Mouse (Mus musculus): ENCODE results near the gene Stpg4. TPM values are rescaled to one million over a fixed set of nuclear protein-coding genes. Genes with fewer than 3 reads are reported as not detected.
A peak's percentile ranks its signal among the peaks of the same experiment; 100 is the strongest.

The Stpg4 gene
- polyA plus RNA-seq, 1 experiment from 2014 or later = 0.27 TPM

DNA sequence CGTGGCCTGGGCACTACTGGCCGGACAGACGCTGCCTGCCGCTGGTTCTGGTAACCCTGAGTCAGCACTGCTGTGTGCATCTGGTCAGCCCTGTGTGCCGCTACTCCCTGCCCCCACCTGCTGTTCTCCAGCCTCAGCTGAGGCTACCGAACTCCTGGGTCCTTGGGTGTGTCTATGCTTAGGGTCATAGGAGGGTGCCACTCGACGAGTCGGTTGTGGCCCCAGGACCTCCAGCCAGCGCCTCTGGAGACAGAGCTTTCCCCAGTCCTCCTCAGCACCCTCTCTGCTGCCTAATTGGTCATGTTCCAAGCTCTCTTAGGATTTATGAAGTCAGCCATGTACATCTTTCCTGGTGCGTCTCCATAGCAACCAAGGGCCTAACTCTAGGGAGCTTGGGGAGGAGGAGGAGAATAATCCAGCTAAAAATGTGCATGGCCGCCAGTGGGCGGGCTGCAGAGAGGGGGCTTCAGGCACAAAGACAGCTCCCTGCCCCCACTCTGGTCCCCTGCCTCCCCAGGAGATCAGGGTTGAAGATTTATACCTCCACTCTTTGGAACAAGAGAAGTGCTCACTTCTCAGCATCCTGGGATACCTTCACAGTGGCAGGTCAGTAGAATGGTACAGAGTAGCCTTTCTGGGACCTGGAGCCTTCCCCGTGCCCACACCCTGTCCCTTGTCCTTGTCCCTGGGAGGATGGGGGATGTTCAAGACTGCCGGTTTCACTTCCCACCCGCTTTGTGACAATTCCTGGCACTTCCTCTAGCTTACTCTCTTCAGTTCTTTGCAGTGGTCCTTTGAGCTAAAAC is 49.0 kb downstream of the Stpg4 start:
- ATAC-seq (ENCODE audit: extremely low read depth, insufficient number of reproducible peaks, low FRiP score, low TSS enrichment) = no peak
- Histone ChIP-seq H3K4me3 (no peak overlapping the region), H3K9me3 (no peaks in the 10 kb centered on the region), H3K36me3 (no peaks in the 10 kb centered on the region), H3K4me2 (no peak overlapping the region), H3K27me3 (replicated peaks) (no peaks in the 10 kb centered on the region), H3K27ac (replicated peaks) (peak overlapping the region; percentile 85; the same call in 1 of the 2 replicates), H3K9ac (0 out of 2 replicates have a peak overlapping the region, but pooled peaks have one; percentile 37), H3K4me1 (peaks cover 51% of the 10 kb centered on the region)
- 70% methylated on average over 16 of the region's 16 CpGs for whole genome bisulfite sequencing

DNA sequence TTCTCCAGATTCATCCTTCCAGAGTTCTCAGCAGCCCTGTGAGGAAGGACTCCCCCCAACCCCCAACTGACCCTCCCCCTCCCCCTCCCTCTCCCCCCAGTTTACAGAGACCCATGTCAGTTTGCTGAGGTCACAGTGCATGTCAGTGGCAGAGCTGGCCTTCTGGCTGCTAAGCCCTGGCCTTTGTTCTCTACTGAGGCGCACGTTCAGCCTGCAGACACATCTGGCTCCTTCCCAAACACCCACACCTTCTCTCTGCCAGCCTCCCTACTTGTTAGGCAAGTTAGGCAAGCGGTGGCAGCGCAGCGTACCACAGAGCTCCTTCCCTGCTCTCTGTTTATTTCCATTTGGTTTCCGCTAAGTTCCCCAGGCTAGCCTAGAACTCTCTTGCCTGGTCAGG is 50.0 kb downstream of the Stpg4 start:
- Histone ChIP-seq H3K4me2 (no peak overlapping the region), H3K27me3 (replicated peaks) (no peaks in the 10 kb centered on the region), H3K9me3 (no peaks in the 10 kb centered on the region), H3K9ac (no peak overlapping the region), H3K36me3 (no peaks in the 10 kb centered on the region), H3K4me1 (peaks cover 51% of the 10 kb centered on the region), H3K27ac (replicated peaks) (peak overlapping the region; percentile 85), H3K4me3 (no peak overlapping the region)
- no peak for ATAC-seq (ENCODE audit: extremely low read depth, insufficient number of reproducible peaks, low FRiP score, low TSS enrichment)
- WGBS = 70% methylated on average over 6 of the region's 6 CpGs

DNA sequence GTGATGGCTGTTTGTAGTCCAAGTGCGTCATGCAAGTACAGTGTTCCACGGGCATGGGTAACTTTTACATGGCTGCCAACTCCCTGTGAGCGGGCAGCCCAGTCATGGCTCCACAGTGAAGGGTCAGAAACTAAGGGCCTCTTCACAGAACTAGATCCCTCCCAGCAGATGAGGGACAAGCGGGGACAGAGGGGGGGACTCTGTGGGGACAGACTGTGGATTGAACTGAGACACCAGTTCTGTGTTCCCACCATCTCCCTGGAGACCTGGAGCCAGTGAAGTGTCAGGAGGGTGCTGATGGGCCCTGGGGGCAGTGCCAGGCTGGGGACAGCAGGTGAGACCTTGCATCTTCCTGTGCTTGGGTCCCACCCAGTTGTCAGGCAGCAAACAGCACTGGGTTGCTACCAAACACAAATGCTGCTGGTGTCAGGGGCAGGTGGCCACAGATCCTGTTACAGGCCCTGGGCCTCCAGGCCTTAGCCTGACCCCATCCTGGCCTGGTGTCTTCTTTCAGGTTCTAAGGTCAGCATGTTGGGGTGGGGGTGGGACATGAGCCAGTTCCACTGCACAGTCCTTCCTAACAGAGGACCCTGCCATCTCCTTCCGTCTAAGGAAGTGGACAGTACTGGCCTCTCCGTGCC is 50.6 kb downstream of the Stpg4 start:
- Histone ChIP-seq H3K36me3 (no peaks in the 10 kb centered on the region), H3K9ac (peak overlapping the region; percentile 56; the same call in 1 of the 2 replicates), H3K4me1 (peaks cover 51% of the 10 kb centered on the region), H3K4me2 (no peak overlapping the region), H3K27me3 (replicated peaks) (no peaks in the 10 kb centered on the region), H3K27ac (replicated peaks) (peak overlapping the region; percentile 85), H3K4me3 (no peak overlapping the region), H3K9me3 (no peaks in the 10 kb centered on the region)
- ATAC-seq (ENCODE audit: extremely low read depth, insufficient number of reproducible peaks, low FRiP score, low TSS enrichment) = no peak
- WGBS = 79% methylated on average over 6 of the region's 6 CpGs

DNA sequence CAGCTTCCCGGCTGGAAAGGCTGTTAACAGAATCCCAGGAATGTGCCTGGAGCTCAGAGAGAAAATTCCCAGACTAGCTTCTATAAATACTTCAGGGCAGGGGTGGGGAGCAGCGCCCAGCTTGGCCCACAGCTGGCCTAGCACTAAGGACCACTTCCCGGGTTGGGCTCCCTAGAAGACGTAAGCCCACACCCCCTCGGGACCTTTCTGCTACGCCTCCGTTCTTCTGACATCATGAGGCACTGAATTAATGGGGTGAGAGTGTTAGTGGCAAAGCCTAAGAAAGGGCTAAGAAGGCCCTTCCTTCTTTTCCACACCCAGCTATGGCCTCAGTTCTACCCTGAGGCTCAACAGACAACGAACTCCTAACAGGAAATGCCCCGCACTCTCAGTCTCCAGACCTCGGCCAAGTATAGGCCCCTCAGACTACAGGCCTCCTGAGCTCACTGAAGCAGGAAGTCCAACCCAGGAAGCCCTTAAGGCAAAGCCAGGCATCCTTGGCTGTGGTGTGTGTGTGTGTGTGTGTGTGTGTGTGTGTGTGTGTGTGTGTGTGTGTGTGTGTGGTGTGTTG is 51.5 kb downstream of the Stpg4 start:
- Histone ChIP-seq H3K27me3 (replicated peaks) (no peaks in the 10 kb centered on the region), H3K36me3 (no peaks in the 10 kb centered on the region), H3K4me2 (no peak overlapping the region), H3K9me3 (no peaks in the 10 kb centered on the region), H3K4me3 (no peak overlapping the region), H3K4me1 (peaks cover 51% of the 10 kb centered on the region), H3K27ac (replicated peaks) (peak overlapping the region; percentile 85), H3K9ac (peak overlapping the region; percentile 56)
- WGBS = 16% methylated on average over 10 of the region's 10 CpGs
- ATAC-seq (ENCODE audit: extremely low read depth, insufficient number of reproducible peaks, low FRiP score, low TSS enrichment) = no peak

DNA sequence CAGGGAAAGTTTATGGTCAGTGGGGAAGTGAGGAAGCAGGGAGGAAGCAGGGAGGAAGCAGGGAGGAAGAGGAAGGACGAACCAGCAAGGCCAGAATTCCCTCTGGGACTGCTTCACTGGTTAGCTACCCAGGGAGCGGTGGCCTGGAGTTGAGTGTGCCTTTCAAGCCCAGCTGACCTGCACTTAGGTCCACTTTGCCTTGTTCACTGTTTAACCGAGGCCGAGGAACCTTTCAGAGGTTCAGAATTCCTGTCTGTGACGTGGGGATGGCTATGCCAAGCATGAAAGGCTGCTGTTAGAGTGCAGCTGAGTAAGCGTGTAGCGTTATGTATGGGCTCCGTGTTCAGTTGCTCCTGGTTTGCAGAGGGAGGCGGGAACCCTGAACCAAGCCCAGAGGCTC is 54.2 kb downstream of the Stpg4 start:
- 86% methylated on average over 9 of the region's 9 CpGs for WGBS
- ATAC-seq (ENCODE audit: extremely low read depth, insufficient number of reproducible peaks, low FRiP score, low TSS enrichment) = no peak

DNA sequence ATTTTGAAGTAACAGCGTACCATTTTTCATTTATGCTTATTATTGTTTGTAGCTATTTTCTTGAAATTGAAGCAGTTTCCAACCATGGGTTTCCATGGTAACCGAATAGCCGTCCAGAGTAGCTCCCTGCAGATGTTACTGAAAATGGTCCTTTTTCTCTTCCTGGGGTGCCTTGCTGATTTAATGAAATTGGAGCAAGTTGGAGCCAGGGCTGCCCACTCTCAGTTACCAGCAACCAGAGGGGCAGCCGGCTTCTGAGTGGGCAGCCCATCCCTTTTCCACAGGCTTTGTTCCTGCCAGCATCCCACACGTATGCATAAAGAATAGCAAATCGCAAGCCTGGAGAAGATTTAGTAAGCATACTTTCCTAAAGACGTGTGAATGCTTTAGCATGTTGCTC is 55.4 kb downstream of the Stpg4 start:
- 87% methylated on average over 7 of the region's 7 CpGs for WGBS
- Histone ChIP-seq H3K9ac (no peak overlapping the region), H3K4me3 (no peak overlapping the region), H3K27ac (replicated peaks) (no peak overlapping the region), H3K4me1 (peaks cover 47% of the 10 kb centered on the region), H3K27me3 (replicated peaks) (no peaks in the 10 kb centered on the region), H3K9me3 (no peaks in the 10 kb centered on the region), H3K4me2 (no peak overlapping the region), H3K36me3 (no peaks in the 10 kb centered on the region)
- ATAC-seq (ENCODE audit: extremely low read depth, insufficient number of reproducible peaks, low FRiP score, low TSS enrichment) = no peak

More for the DNA sequence above, 54.2 kb downstream of the Stpg4 start:
- H3K27me3 ChIP-seq (replicated peaks) = no peaks in the 10 kb centered on the region
- H3K27ac ChIP-seq (replicated peaks) = no peak overlapping the region
- H3K9me3 ChIP-seq = no peaks in the 10 kb centered on the region
- no peak overlapping the region for H3K9ac ChIP-seq
- peaks cover 45% of the 10 kb centered on the region for H3K4me1 ChIP-seq
- H3K4me2 ChIP-seq = no peak overlapping the region
- H3K36me3 ChIP-seq = no peaks in the 10 kb centered on the region
- no peak overlapping the region for H3K4me3 ChIP-seq

DNA sequence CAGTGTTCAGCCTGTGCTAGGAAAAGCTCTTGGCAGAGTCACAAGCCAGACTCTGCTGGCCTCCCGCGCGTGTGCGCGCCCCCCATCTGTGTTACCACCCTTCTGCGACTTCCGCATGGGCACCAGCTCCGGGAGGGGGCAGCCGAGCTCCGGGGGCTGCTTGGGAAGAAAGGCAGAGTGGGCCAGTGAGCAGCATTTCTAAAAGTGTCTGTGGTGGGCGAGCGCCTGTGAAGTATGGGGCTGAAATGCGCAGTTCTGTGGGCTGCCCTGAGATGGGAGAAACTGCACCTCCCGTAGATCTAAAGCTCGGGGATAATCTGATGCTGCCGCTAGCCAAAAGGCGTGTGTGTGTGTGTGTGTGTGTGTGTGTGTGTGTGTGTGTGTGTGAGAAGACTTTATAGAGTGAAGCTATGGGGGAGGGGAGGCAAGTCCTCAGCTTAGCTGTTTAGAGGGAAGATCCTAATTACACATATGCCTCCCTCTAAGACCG is 58.2 kb downstream of the Stpg4 start:
- Histone ChIP-seq H3K9me3 (no peaks in the 10 kb centered on the region), H3K9ac (no peak overlapping the region), H3K27me3 (replicated peaks) (no peaks in the 10 kb centered on the region), H3K4me3 (no peak overlapping the region), H3K27ac (replicated peaks) (no peak overlapping the region), H3K4me2 (no peak overlapping the region), H3K4me1 (peaks cover 48% of the 10 kb centered on the region), H3K36me3 (no peaks in the 10 kb centered on the region)
- 74% methylated on average over 18 of the region's 18 CpGs for WGBS
- no peak for ATAC-seq (ENCODE audit: extremely low read depth, insufficient number of reproducible peaks, low FRiP score, low TSS enrichment)

DNA sequence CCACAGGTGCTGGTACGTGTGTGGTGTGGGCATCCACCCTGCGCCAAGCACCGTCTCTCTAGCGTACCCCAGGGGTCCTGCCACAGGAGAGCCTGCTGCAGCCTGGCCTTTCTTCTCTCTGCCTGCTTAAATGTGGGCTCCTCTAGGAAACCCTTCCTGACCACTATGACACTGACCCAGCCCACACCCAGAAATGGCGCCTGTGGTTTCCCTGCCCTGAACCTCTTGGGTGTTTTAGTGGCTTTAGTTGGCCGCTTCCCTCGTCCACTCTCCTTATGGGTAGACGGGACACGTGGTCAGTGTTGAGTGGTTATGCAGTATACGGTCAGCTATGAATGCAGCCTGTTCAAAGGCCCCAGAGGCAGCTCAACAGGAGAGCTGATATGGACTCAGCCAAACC is 59.1 kb downstream of the Stpg4 start:
- Histone ChIP-seq H3K27ac (replicated peaks) (no peak overlapping the region; the same call in 1 of the 2 replicates), H3K36me3 (no peaks in the 10 kb centered on the region), H3K27me3 (replicated peaks) (no peaks in the 10 kb centered on the region), H3K4me3 (no peak overlapping the region), H3K9me3 (no peaks in the 10 kb centered on the region), H3K4me2 (no peak overlapping the region), H3K4me1 (peaks cover 48% of the 10 kb centered on the region), H3K9ac (no peak overlapping the region)
- no peak for ATAC-seq (ENCODE audit: extremely low read depth, insufficient number of reproducible peaks, low FRiP score, low TSS enrichment)
- 85% methylated on average over 10 of the region's 10 CpGs for WGBS

DNA sequence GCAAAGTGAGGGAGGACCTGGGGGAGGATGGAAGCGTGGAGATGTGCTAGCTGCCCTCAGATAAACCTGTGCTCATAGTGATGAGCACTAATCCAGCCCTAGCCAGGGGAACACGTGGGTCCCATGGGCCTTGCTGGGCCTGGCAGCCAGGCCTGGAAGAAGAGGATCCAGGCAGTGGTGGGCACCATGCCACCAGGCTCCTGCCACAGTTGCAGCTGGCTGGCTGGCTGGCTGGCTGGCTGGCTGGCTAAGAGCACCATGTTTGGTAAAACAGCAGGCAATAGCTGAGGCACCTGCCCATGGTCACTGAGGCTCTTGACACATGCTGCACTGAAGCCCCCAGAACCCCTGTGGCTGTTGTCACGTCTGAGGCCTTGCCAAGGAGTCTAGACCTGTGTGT is 59.9 kb downstream of the Stpg4 start:
- H3K4me2 ChIP-seq = no peak overlapping the region
- H3K9me3 ChIP-seq = no peaks in the 10 kb centered on the region
- no peak overlapping the region for H3K4me3 ChIP-seq
- H3K9ac ChIP-seq = no peak overlapping the region
- no peak for ATAC-seq (ENCODE audit: extremely low read depth, insufficient number of reproducible peaks, low FRiP score, low TSS enrichment)
- no peaks in the 10 kb centered on the region for H3K27me3 ChIP-seq (replicated peaks)
- H3K4me1 ChIP-seq = peaks cover 48% of the 10 kb centered on the region
- no peaks in the 10 kb centered on the region for H3K36me3 ChIP-seq
- H3K27ac ChIP-seq (replicated peaks) = peak overlapping the region; percentile 24
- 33% methylated on average over 3 of the region's 3 CpGs for WGBS

DNA sequence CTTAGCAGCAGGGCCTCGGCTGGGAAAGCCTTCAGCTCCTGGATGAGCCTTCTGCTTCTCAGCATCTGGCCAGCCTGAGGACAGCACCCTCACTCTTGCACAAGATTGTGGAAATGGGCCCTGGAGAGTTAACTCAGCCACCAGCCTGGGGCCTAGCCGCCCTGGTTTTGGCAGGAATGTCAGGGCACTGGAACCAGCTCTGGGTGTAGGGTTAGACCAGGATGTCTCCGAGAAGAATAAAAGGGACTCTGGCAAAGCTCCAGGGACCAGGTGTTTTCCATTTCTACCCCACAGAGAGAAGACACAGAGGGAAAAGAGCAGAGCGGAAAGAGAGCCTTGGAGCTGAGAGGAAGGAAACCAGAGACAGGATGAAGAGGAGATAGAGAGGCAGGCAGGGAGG is 60.3 kb downstream of the Stpg4 start:
- 22% methylated on average over 4 of the region's 4 CpGs for WGBS
- H3K4me1 ChIP-seq = peaks cover 48% of the 10 kb centered on the region
- H3K27me3 ChIP-seq (replicated peaks) = no peaks in the 10 kb centered on the region
- H3K27ac ChIP-seq (replicated peaks) = peak overlapping the region; percentile 24; the same call in 1 of the 2 replicates
- no peak for ATAC-seq (ENCODE audit: extremely low read depth, insufficient number of reproducible peaks, low FRiP score, low TSS enrichment)
- no peak overlapping the region for H3K4me3 ChIP-seq
- H3K9ac ChIP-seq = peak overlapping the region; percentile 10; the same call in 1 of the 2 replicates
- H3K4me2 ChIP-seq = no peak overlapping the region
- no peaks in the 10 kb centered on the region for H3K36me3 ChIP-seq
- H3K9me3 ChIP-seq = no peaks in the 10 kb centered on the region

DNA sequence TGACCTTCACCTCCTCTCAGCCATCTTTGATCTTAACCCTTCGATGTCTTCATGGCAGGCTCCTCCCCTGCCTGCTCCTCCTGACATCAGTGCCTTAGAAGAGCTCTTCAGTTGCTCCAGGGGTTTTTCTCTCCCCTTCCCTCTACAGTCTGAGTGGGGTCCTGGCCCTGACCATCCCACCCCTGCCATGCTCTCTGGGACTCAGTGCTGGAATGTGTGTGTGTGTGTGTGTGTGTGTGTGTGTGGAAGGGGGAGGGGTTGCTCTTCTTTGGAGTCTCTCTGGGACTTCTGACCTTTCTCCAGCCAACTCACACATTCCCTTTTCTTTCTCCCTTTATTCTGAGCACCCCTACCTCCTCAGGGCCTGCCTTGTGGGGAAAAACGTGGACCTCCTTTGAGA is 61.0 kb downstream of the Stpg4 start:
- Histone ChIP-seq H3K36me3 (no peaks in the 10 kb centered on the region), H3K9ac (no peak overlapping the region), H3K27ac (replicated peaks) (0 out of 2 replicates have a peak overlapping the region, but pooled peaks have one; percentile 24), H3K4me1 (peaks cover 48% of the 10 kb centered on the region), H3K27me3 (replicated peaks) (no peaks in the 10 kb centered on the region), H3K4me3 (no peak overlapping the region), H3K4me2 (no peak overlapping the region), H3K9me3 (no peaks in the 10 kb centered on the region)
- 35% methylated on average over 2 of the region's 2 CpGs for WGBS
- no peak for ATAC-seq (ENCODE audit: extremely low read depth, insufficient number of reproducible peaks, low FRiP score, low TSS enrichment)
